Mouse (Mus musculus) stomach, embryonic 14.5 days (tissue): ENCODE measurements around the gene Bcas2. TPM values are rescaled to one million over a fixed set of nuclear protein-coding genes. Genes with fewer than 3 reads are reported as not detected.

Source experiments
- ATAC-seq: fragments of 200-750 bp; cut with Nextera tagmentation; 2 replicates; pipeline ENCODE4 v1.8.0; 2017; ENCODE audit warnings: low read depth, moderate TSS enrichment; ENCODE audit not compliant: insufficient number of reproducible peaks, insufficient read depth, low FRiP score
- H3K27ac ChIP-seq: fragments of 300-500 bp; sonication (generic); 2 replicates; pipeline ENCODE4 v1.5.1; 2014; ENCODE audit warnings: mild to moderate bottlenecking, low read length, moderate library complexity, mixed read lengths
- H3K27me3 ChIP-seq: fragments of 300-500 bp; sonication (generic); 2 replicates; pipeline ENCODE4 v1.6.1; 2014; ENCODE audit warnings: low read length, control low read depth, mixed read lengths; ENCODE audit not compliant: control insufficient read depth, insufficient read depth
- H3K36me3 ChIP-seq: fragments of 300-500 bp; sonication (generic); 2 replicates; pipeline ENCODE4 v1.6.1; 2014; ENCODE audit warnings: mild to moderate bottlenecking, control low read depth, low read length, moderate library complexity, mixed read lengths; ENCODE audit not compliant: control insufficient read depth, insufficient read depth
- H3K4me1 ChIP-seq: fragments of 300-500 bp; sonication (generic); 2 replicates; pipeline ENCODE4 v1.6.1; 2014; ENCODE audit warnings: low read length, control low read depth, mixed read lengths; ENCODE audit not compliant: control insufficient read depth, insufficient read depth
- H3K4me2 ChIP-seq: fragments of 300-500 bp; sonication (generic); replicated peaks from 2 replicates; pipeline ENCODE4 v1.6.1; 2014; ENCODE audit warnings: low read depth, low read length, control low read depth
- H3K4me3 ChIP-seq: fragments of 300-500 bp; sonication (generic); 2 replicates; pipeline ENCODE4 v1.5.1; 2014; ENCODE audit warnings: low read depth, low read length, control low read depth
- H3K9ac ChIP-seq: fragments of 300-500 bp; sonication (generic); replicated peaks from 2 replicates; pipeline ENCODE4 v1.6.1; 2014; ENCODE audit warnings: low read depth, mild to moderate bottlenecking, control low read depth, low read length, moderate library complexity, mixed read lengths
- H3K9me3 ChIP-seq: fragments of 300-500 bp; sonication (generic); 2 replicates; pipeline ENCODE4 v1.6.1; 2016; ENCODE audit warnings: low read depth, low read length, control low read depth; ENCODE audit not compliant: control insufficient read depth
- WGBS: fragments of 180-500 bp; shearing (Covaris S2); extraction: QIAGEN DNeasy Blood & Tissue Kit; methylation state at CpG from one replicate; pipeline ENCODE4 v1.1.7; 2014; 5-methylcytosine and 5-hydroxymethylcytosine counted together
- polyA plus RNA-seq: library from polyadenylated mRNA; unstranded; fragments of >200 nt; fragmentation: Nextera tagmentation; extraction: Ambion mirVana; gene quantifications from 2 replicates; pipeline ENCODE4 v1.2.1, GENCODE M21; 2014

Bcas2 gene
- polyA plus RNA-seq = 189 and 199 TPM in 2 replicates

- Histone ChIP-seq H3K4me1 (peaks cover 6% of the 10 kb centered on the region; the same call in 1 of the 2 replicates), H3K4me3 (peak within 1 kb of the TSS; percentile 66), H3K9me3 (no peaks in the 10 kb centered on the region), H3K9ac (peak within 1 kb of the TSS; percentile 89), H3K27ac (peak within 1 kb of the TSS; percentile 68; the same call in 1 of the 2 replicates), H3K27me3 (no peaks in the 10 kb centered on the region), H3K4me2 (peak within 1 kb of the TSS; percentile 89), H3K36me3 (peaks cover 24% of the 10 kb centered on the region)
- peak; percentile 94 for ATAC-seq
- WGBS = under 1% methylated on average over 56 of the region's 56 CpGs
Measured at GRCm38 (mm10) chr3:103171505-103172267, at the start of gene Bcas2. Gene Bcas2 (plus strand): TSS chr3:103171655.

GRCm38 (mm10) chr3:103123636-103124035 lies 47.8 kb upstream of the Bcas2 start:
- Histone ChIP-seq H3K4me1 (0 out of 2 replicates have a peak, but pooled peaks cover 5% of the 10 kb centered on the region), H3K9ac (no peak overlapping the region), H3K4me3 (no peak overlapping the region), H3K27me3 (no peaks in the 10 kb centered on the region), H3K9me3 (no peaks in the 10 kb centered on the region), H3K36me3 (no peaks in the 10 kb centered on the region), H3K27ac (no peak overlapping the region), H3K4me2 (no peak overlapping the region)
- 84% methylated on average over 3 of the region's 3 CpGs for WGBS
- ATAC-seq = no peak

DNA sequence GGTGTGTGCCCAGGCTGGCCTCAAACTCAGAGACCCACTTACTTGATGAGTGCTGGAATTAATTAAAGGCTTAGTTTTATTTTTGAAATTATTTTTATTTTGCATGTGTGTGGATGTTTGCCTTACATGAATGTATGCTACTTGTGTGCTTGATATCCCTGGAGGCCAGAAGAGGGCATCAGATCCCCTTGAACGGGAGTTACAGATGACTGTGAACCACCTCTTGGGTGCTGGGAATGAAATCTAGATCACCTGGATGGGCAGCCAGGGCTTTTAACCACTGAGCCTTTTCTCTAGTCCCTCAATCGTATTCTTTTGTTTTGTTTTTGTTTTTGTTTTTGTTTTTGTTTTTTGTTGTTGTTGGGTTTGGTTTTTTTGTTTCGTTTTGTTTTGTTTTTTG lies 45.3 kb upstream of the Bcas2 start:
- no peak overlapping the region for H3K27ac ChIP-seq
- H3K4me1 ChIP-seq = peaks cover 20% of the 10 kb centered on the region; the same call in 1 of the 2 replicates
- H3K27me3 ChIP-seq = no peaks in the 10 kb centered on the region
- WGBS = 93% methylated on average over 3 of the region's 3 CpGs
- H3K9ac ChIP-seq = no peak overlapping the region
- no peaks in the 10 kb centered on the region for H3K9me3 ChIP-seq
- H3K4me2 ChIP-seq = no peak overlapping the region
- ATAC-seq = no peak
- H3K36me3 ChIP-seq = no peaks in the 10 kb centered on the region
- H3K4me3 ChIP-seq = no peak overlapping the region

DNA sequence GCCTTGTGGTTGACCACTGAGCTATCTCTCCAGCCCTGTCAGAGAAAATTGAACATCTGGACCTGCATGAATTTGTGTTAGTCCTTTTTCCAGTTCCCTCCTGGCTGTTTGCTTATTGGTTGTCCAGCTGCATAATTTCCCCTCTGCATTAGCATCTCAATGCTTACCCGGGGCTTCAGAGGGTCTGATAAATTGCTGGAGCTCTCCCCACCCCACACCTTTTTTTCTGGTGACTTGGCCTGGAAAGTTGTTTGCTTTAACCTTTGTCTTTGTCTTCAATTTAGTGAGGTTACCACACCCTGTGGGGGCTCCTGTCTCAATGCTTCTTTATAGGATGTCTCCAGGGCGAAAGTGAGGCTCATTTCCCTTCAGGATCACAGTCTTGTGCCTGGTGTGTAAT lies 44.3 kb upstream of the Bcas2 start:
- Histone ChIP-seq H3K36me3 (no peaks in the 10 kb centered on the region), H3K9me3 (no peaks in the 10 kb centered on the region)
- WGBS = 37% methylated on average over 2 of the region's 2 CpGs

GRCm38 (mm10) chr3:103127721-103128120 lies 43.7 kb upstream of the Bcas2 start:
- Histone ChIP-seq H3K9ac (no peak overlapping the region), H3K4me3 (no peak overlapping the region), H3K36me3 (no peaks in the 10 kb centered on the region), H3K4me1 (peaks cover 20% of the 10 kb centered on the region; the same call in 1 of the 2 replicates), H3K4me2 (no peak overlapping the region), H3K9me3 (no peaks in the 10 kb centered on the region), H3K27ac (no peak overlapping the region), H3K27me3 (no peaks in the 10 kb centered on the region)
- ATAC-seq = no peak
- 73% methylated on average over 5 of the region's 5 CpGs for WGBS

More for the DNA sequence above, 44.3 kb upstream of the Bcas2 start:
- H3K4me2 ChIP-seq = no peak overlapping the region
- H3K27me3 ChIP-seq = no peaks in the 10 kb centered on the region
- no peak overlapping the region for H3K9ac ChIP-seq
- H3K4me1 ChIP-seq = peaks cover 20% of the 10 kb centered on the region; the same call in 1 of the 2 replicates
- no peak for ATAC-seq
- no peak overlapping the region for H3K4me3 ChIP-seq
- H3K27ac ChIP-seq = no peak overlapping the region

DNA sequence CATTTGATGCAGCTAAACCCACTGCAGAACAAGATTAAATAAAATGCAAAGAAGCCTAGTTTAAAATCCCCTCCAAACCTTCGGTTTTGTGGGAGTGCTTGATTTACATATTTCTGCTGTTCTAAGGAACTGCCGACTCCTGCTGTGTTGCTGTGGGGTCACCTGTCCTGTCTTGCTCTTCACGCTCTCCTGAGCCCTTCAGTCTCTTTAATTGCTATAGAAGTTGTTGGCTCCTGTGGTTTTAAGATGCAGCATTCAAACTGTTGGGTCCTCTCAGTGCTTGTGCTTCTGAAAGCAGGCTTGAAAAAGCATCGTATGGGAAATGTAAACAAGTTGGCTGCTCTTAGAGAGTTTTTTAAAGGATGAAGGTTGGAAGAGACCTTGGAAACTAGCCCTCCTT lies 43.2 kb upstream of the Bcas2 start:
- Histone ChIP-seq H3K27ac (no peak overlapping the region), H3K4me3 (no peak overlapping the region), H3K36me3 (no peaks in the 10 kb centered on the region; the same call in 1 of the 2 replicates), H3K4me2 (no peak overlapping the region), H3K4me1 (peaks cover 20% of the 10 kb centered on the region; the same call in 1 of the 2 replicates), H3K9me3 (no peaks in the 10 kb centered on the region), H3K9ac (no peak overlapping the region), H3K27me3 (no peaks in the 10 kb centered on the region)
- ATAC-seq = no peak
- WGBS = 40% methylated on average over 4 of the region's 4 CpGs

GRCm38 (mm10) chr3:103129367-103130159 lies 41.9 kb upstream of the Bcas2 start:
- no peaks in the 10 kb centered on the region for H3K27me3 ChIP-seq
- peaks cover 20% of the 10 kb centered on the region; the same call in 1 of the 2 replicates for H3K4me1 ChIP-seq
- 67% methylated on average over 8 of the region's 8 CpGs for WGBS
- H3K9ac ChIP-seq = no peak overlapping the region
- peak; percentile 85; the same call in 1 of the 2 replicates for ATAC-seq
- H3K27ac ChIP-seq = no peak overlapping the region; the same call in 1 of the 2 replicates
- H3K9me3 ChIP-seq = no peaks in the 10 kb centered on the region
- 0 out of 2 replicates have a peak overlapping the region, but pooled peaks have one; percentile 22 for H3K4me2 ChIP-seq
- H3K4me3 ChIP-seq = no peak overlapping the region
- no peaks in the 10 kb centered on the region; the same call in 1 of the 2 replicates for H3K36me3 ChIP-seq

- Histone ChIP-seq H3K9ac (no peak overlapping the region), H3K4me2 (0 out of 2 replicates have a peak overlapping the region, but pooled peaks have one; percentile 22), H3K9me3 (no peaks in the 10 kb centered on the region), H3K4me3 (no peak overlapping the region), H3K4me1 (peaks cover 20% of the 10 kb centered on the region; the same call in 1 of the 2 replicates), H3K27me3 (no peaks in the 10 kb centered on the region), H3K36me3 (no peaks in the 10 kb centered on the region; the same call in 1 of the 2 replicates), H3K27ac (peak overlapping the region; percentile 55)
- peak; percentile 84; the same call in 1 of the 2 replicates for ATAC-seq
- WGBS = 23% methylated on average over 6 of the region's 6 CpGs
Measured at GRCm38 (mm10) chr3:103130236-103130751, 41.2 kb upstream of the Bcas2 start.
